Mouse (Mus musculus) cerebellum, adult (tissue): ENCODE measurements at regions not wholly inside any gene's neighbourhood (a gene's known extent, or its start where the extent isn't known, plus 50 kb on each side); places are given as distances from the start of the nearest gene placed in this dataset.

Experiments used
- ATAC-seq: cut with Nextera tagmentation; 2 replicates; pipeline ENCODE4 v1.9.2; 2017; ENCODE audit warnings: mild to moderate bottlenecking, moderate library complexity, mixed read lengths; ENCODE audit not compliant: insufficient number of reproducible peaks, low FRiP score, low TSS enrichment

GRCm38 (mm10) chrX:19201383-19201782, 279.7 kb downstream of the Tex13c3 start:
- no peak for ATAC-seq

GRCm38 (mm10) chrX:19199531-19199930, 281.6 kb downstream of the Tex13c3 start:
- no peak for ATAC-seq

GRCm38 (mm10) chrX:19168983-19169382, 312.1 kb downstream of the Tex13c3 start:
- ATAC-seq = no peak

GRCm38 (mm10) chrX:19168546-19168945, 312.6 kb downstream of the Tex13c3 start:
- no peak for ATAC-seq

DNA sequence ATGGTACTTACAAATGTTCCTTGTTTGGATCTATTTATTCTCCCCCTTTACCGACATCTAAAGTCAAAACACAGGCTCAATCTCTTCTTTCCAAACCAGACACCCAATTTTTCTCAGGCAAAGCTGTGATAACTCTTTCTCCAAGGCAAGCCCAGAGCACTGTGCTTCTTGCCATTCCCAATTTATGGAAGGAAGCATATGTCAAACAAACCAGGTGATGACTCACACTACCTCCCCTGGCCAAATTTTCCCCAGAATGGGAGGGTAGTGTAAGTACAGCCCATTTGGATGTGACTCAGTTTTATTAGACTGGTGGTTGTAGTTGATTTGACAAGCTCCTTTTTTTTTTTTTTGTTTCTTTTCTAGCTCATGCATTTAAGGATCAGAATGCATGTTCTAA, 313.0 kb downstream of the Tex13c3 start:
- ATAC-seq = peak; percentile 76; the same call in 1 of the 2 replicates

- ATAC-seq = peak; percentile 66
These were observed 313.8 kb downstream of the Tex13c3 start for GRCm38 (mm10) chrX:19167121-19167853.

DNA sequence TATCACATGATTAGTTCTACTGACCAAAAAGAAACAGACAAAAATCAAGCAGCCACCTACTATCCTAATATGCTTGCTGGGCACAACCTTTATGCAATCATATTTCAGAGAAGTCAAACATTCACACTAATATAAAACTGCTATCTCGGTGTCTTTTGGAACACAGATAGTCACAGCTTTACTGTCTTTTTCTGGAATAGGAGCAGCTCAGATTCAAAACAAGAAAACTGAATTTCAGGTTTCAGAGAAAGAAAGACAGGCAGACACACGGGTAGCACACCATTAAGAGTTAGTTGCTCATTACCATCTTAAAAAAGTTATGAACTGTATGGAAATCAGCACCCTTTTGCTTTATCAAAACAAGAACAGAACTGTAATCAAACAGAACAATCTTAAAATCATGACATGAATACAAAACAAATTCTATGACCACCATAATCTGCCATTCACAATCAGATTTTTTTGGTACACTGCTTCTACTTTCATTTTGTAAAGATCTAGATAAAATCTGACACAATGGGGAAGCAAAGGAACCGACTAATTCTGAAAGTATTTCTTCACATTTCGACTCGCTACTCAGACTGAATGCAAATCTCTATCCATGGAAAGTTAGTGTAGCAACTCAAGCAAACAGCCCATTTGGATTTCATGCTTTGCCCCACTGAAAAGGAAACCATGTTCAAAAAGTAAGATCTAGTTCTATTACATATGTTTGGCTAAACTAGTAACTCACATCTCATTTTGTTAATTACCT, 315.1 kb downstream of the Tex13c3 start:
- no peak for ATAC-seq

GRCm38 (mm10) chrX:19164151-19164550, 317.0 kb downstream of the Tex13c3 start:
- ATAC-seq = no peak

DNA sequence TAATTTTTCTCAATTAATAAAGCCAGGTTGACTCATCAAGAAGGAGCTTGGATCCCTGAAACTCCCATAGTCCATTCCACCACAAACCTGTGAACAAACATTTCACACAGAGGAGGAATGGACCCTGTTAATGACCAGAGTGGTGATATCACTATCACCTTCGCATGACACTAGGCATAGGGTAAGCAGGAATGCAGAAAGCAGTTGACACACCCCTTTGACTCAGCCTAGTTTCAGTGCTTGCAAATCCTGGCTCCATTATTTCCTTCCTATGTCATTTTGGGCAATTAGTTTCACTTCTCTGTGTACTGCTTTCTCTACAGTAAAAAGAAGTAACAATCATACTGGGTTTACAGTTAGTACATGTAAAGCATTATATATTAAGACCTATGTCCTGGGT, 318.2 kb downstream of the Tex13c3 start:
- no peak for ATAC-seq

DNA sequence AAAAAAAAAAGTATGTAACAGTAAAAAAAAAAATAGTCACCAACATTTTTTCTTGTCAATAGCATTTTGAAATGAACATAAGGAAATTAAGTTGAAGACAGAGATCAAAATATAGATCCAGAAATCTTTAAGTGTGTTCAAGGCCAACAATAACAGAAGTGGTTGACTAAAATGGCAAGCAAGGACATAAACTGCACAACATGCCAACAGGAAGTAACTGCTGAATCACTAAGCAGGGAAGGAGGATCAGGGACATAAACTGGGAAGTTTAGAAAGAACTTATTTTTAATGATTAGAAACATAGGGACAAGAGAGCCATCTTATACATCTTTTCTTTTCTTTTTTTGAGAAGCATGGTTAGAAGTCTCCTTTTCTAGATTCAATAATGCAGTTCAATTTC, 318.8 kb downstream of the Tex13c3 start:
- no peak for ATAC-seq

GRCm38 (mm10) chrX:19160275-19160930, 320.7 kb downstream of the Tex13c3 start:
- no peak for ATAC-seq

DNA sequence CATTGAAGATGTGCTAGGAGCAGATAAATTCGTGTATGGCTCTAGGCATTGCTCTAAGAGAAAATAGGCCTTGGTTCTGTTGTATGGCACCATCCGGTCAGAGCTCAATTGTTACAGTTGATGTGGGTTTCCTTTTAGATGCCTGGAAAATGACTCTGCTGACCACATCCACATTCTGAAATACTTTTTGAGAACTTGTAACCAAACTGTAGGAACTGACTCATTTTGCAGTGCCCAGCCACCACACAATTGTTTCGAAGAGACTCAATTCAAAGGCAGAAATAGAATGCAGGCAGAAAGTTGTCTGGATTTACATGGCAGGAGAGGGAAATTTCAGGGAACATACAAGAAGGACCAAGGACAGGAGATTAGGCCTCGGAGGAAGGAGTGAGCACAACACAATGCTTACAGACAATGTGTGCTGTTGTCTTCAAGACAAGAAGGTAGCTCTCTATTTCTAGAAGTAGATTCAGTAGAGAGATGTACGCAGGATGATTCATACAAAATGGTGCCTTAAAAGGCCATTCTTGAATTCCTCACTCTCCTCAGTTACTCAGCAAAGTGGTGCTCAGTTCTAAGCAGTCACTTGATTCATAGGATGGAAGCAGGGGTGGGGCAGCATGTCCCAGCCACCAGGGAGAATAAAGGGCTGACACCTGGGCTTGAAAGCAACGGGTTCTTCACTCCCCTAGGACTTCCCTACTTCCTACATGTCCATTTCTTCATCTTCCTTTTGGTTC, 323.5 kb downstream of the Tex13c3 start:
- no peak for ATAC-seq

GRCm38 (mm10) chrX:19153619-19154018, 327.5 kb downstream of the Tex13c3 start:
- ATAC-seq = no peak

GRCm38 (mm10) chrX:19152170-19152861, 328.8 kb downstream of the Tex13c3 start:
- no peak for ATAC-seq

- ATAC-seq = no peak
These were observed 330.5 kb downstream of the Tex13c3 start for GRCm38 (mm10) chrX:19150606-19151005.

DNA sequence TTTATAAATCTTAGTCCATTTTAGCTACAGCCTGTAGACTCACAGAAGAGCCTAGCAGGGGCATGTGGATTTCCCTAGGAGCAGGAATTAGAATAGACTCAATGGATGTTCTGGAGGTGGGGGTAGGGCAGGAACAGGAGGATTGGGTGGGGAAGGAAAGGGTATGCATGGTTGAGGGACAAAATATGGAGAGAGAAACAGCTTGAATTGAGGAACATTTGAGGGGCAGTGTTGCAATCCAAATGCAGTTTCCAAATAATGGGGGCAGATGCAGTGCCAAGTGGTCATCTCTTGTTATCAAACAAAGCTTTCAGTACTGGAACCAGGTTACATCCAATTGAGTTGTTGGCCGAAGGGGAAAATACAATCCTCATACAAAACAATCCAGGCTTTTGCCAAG, 332.4 kb downstream of the Tex13c3 start:
- no peak for ATAC-seq

GRCm38 (mm10) chrX:19148251-19148650, 332.9 kb downstream of the Tex13c3 start:
- ATAC-seq = no peak

DNA sequence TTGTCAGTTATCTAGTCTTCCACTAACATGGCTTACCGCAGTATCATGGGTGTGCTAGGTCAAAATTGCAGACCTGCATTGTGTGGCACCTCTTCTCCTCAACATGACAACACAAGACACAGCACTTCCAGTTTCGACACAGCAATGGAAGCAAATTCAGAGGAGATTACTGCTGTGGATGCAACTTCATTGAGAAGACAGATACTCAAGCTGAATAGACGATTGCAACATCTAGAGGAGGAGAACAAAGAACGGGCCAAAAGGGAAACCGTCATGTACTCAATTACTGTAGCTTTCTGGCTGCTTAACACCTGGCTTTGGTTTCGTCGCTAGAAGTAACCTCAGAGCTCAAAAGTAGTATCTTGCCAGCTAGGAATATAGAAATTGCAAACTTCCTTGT, 368.4 kb downstream of the Tex13c3 start:
- no peak for ATAC-seq

GRCm38 (mm10) chrX:19102911-19103310, 378.2 kb downstream of the Tex13c3 start:
- ATAC-seq = no peak

GRCm38 (mm10) chrX:19095960-19096359, 385.2 kb downstream of the Tex13c3 start:
- ATAC-seq = no peak
